Mouse (Mus musculus) lung, postnatal 0 days (tissue): Measurements from ENCODE around the gene Prpsap2. TPM values are rescaled to one million over a fixed set of nuclear protein-coding genes. Genes with fewer than 3 reads are reported as not detected.
A peak's percentile ranks its signal among the peaks of the same experiment; 100 is the strongest.

Experiments
- ATAC-seq: fragments of 200-750 bp; cut with Nextera tagmentation; 2 replicates; pipeline ENCODE4 v1.8.0; 2017; ENCODE audit warnings: moderate library complexity
- DNase-seq: peaks from one replicate; pipeline ENCODE4 v3.0.0-alpha.2; 2016; ENCODE audit warnings: low spot score
- H3K27ac ChIP-seq: fragments of 300-500 bp; sonication (generic); 2 replicates; pipeline ENCODE4 v1.5.1; 2014; ENCODE audit warnings: antibody characterized with exemption, mild to moderate bottlenecking, low read length, mixed read lengths
- H3K27me3 ChIP-seq: fragments of 300-500 bp; sonication (generic); replicated peaks from 2 replicates; pipeline ENCODE4 v1.6.1; 2014; ENCODE audit warnings: low read length, mixed read lengths; ENCODE audit not compliant: insufficient read depth
- H3K36me3 ChIP-seq: fragments of 300-500 bp; sonication (generic); 2 replicates; pipeline ENCODE4 v1.6.1; 2014; ENCODE audit warnings: low read length, mixed read lengths; ENCODE audit not compliant: insufficient read depth
- H3K4me1 ChIP-seq: fragments of 300-500 bp; sonication (generic); 2 replicates; pipeline ENCODE4 v1.6.1; 2014; ENCODE audit warnings: antibody characterized with exemption, low read depth, low read length, mixed read lengths; ENCODE audit not compliant: insufficient read depth
- H3K4me2 ChIP-seq: fragments of 300-500 bp; sonication (generic); replicated peaks from 2 replicates; pipeline ENCODE4 v1.6.1; 2014; ENCODE audit warnings: low read depth, mild to moderate bottlenecking, low read length, moderate library complexity, mixed read lengths
- H3K4me3 ChIP-seq: fragments of 300-500 bp; sonication (generic); 2 replicates; pipeline ENCODE4 v1.5.1; 2014; ENCODE audit warnings: low read depth, low read length
- H3K9ac ChIP-seq: fragments of 300-500 bp; sonication (generic); replicated peaks from 2 replicates; pipeline ENCODE4 v1.6.1; 2014; ENCODE audit warnings: low read depth, mild to moderate bottlenecking
- H3K9me3 ChIP-seq: fragments of 300-500 bp; sonication (generic); 2 replicates; pipeline ENCODE4 v1.6.1; 2016; ENCODE audit warnings: low read length, mixed read lengths
- CTCF ChIP-seq: IDR thresholded peaks from 2 replicates; pipeline ENCODE4 v1.5.1; 2016; ENCODE audit warnings: antibody characterized with exemption, mild to moderate bottlenecking
- EP300 ChIP-seq: IDR thresholded peaks from 2 replicates; pipeline ENCODE4 v1.6.1; 2016; ENCODE audit warnings: antibody characterized with exemption, mild to moderate bottlenecking, control low read depth
- WGBS: fragments of 180-500 bp; shearing (Covaris S2); extraction: QIAGEN DNeasy Blood & Tissue Kit; methylation state at CpG from one replicate; pipeline ENCODE4 v1.1.7; 2014; 5-methylcytosine and 5-hydroxymethylcytosine counted together
- polyA plus RNA-seq: library from polyadenylated mRNA; unstranded; fragments of >200 nt; fragmentation: Nextera tagmentation; extraction: Ambion mirVana; gene quantifications from 2 replicates; pipeline ENCODE4 v1.2.1, GENCODE M21; 2015

Gene Prpsap2
- polyA plus RNA-seq, 1 experiment from 2014 or later, result 16.0 TPM

DNA sequence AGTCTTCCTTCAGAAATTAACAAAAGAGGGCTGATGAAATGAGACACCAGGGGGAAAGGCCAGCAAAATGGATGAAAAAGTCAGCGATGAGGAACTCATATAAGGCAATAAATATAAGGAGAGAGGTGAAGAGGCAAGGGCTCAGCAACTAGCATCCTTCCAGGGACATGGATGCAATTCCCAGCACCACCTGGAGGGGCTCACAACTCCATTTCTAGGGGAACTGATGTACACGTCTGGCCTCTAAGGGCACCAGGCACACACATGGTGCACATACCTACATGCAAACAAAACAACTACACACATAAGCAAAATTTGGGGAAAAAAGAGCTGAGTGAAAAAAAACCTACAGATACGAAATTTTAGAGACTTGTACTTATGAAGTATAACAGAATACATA lies 17.4 kb downstream of the Prpsap2 start:
- no peak for ATAC-seq
- TF ChIP-seq CTCF (peak; percentile 32), EP300 (no peak)
- Histone ChIP-seq H3K4me1 (no peaks in the 10 kb centered on the region), H3K4me2 (no peak overlapping the region), H3K27me3 (no peaks in the 10 kb centered on the region), H3K9ac (no peak overlapping the region), H3K36me3 (peaks cover 7% of the 10 kb centered on the region; the same call in 1 of the 2 replicates), H3K9me3 (no peaks in the 10 kb centered on the region), H3K4me3 (no peak overlapping the region), H3K27ac (no peak overlapping the region)
- 70% methylated on average over 3 of the region's 3 CpGs for WGBS
- DNase-seq, result no peak

- WGBS, result 64% methylated on average over 3 of the region's 3 CpGs
- peaks cover 7% of the 10 kb centered on the region for H3K36me3 ChIP-seq
Measured at GRCm38 (mm10) chr11:61743768-61744167, 18.1 kb downstream of the Prpsap2 start.

GRCm38 (mm10) chr11:61740500-61740899 lies 21.4 kb downstream of the Prpsap2 start:
- WGBS, result 92% methylated on average over 1 of the region's 1 CpGs
- H3K9me3 ChIP-seq, result no peaks in the 10 kb centered on the region
- no peaks in the 10 kb centered on the region for H3K4me1 ChIP-seq
- H3K9ac ChIP-seq, result no peak overlapping the region
- ATAC-seq (no peak), DNase-seq (no peak)
- peaks cover 9% of the 10 kb centered on the region; the same call in 1 of the 2 replicates for H3K36me3 ChIP-seq
- TF ChIP-seq CTCF (0 out of 2 replicates have a peak, but pooled peaks have one; percentile 3), EP300 (no peak)
- no peak overlapping the region for H3K27ac ChIP-seq
- no peak overlapping the region for H3K4me2 ChIP-seq
- no peaks in the 10 kb centered on the region for H3K27me3 ChIP-seq
- no peak overlapping the region for H3K4me3 ChIP-seq

More at GRCm38 (mm10) chr11:61743768-61744167, 18.1 kb downstream of the Prpsap2 start:
- Histone ChIP-seq H3K4me2 (no peak overlapping the region), H3K27ac (no peak overlapping the region), H3K4me3 (no peak overlapping the region), H3K9ac (no peak overlapping the region), H3K4me1 (no peaks in the 10 kb centered on the region), H3K9me3 (no peaks in the 10 kb centered on the region), H3K27me3 (no peaks in the 10 kb centered on the region)
- DNase-seq, result no peak
- no peak for ATAC-seq
- no peak for TF ChIP-seq CTCF
- TF ChIP-seq EP300, result no peak

GRCm38 (mm10) chr11:61737290-61737689 lies 24.6 kb downstream of the Prpsap2 start:
- Histone ChIP-seq H3K27ac (no peak overlapping the region), H3K4me1 (no peaks in the 10 kb centered on the region), H3K4me3 (no peak overlapping the region), H3K9ac (no peak overlapping the region), H3K36me3 (peaks cover 12% of the 10 kb centered on the region; the same call in 1 of the 2 replicates), H3K9me3 (no peaks in the 10 kb centered on the region), H3K27me3 (no peaks in the 10 kb centered on the region), H3K4me2 (no peak overlapping the region)
- DNase-seq (no peak), ATAC-seq (no peak)
- TF ChIP-seq EP300, result no peak
- no peak for TF ChIP-seq CTCF
- 94% methylated on average over 1 of the region's 1 CpGs for WGBS

DNA sequence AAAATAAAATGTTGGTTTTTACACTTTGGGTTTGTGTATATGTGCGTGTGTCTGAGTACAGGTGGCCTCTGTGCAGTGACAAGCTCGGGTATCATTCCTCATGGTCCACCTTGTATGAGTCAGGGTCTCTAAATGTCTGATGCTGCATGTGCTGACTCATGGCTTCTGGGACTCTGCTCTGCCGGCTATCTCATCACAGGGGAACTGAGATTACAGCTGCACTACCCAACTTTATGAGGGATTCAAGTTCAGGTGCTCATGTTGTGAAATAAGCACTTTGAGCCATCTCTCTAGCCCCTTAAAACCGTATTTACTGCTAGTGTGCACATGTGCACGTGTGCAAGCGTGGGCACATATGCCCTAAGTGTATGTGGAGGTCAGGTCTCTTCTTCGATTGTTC lies 29.2 kb downstream of the Prpsap2 start:
- H3K9me3 ChIP-seq, result no peaks in the 10 kb centered on the region
- WGBS, result 84% methylated on average over 7 of the region's 7 CpGs
- no peak overlapping the region for H3K9ac ChIP-seq
- peaks cover 9% of the 10 kb centered on the region; the same call in 1 of the 2 replicates for H3K36me3 ChIP-seq
- no peak overlapping the region for H3K27ac ChIP-seq
- no peak overlapping the region for H3K4me2 ChIP-seq
- H3K4me3 ChIP-seq, result no peak overlapping the region
- DNase-seq (no peak), ATAC-seq (no peak)
- no peaks in the 10 kb centered on the region for H3K27me3 ChIP-seq
- TF ChIP-seq EP300 (no peak), CTCF (no peak)
- no peaks in the 10 kb centered on the region for H3K4me1 ChIP-seq

DNA sequence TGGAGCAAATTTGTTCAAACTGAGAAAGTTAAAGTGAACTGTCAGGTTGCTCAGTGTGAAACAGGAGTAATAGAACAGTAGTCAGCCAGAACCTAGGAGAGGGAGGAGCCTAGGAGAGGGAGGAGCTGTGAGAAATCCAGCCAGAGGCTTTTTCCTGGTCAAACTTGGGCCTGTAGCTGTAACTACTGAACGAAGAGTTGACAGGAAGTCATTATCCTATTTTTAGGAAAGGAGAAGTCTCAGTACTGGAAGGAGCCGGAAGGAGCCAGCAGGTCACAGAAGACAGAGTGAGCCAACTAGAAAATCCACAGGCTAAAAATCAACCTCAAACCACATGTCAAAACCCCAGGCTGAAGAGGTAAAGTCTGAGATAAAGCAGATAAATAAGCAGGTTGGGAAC lies 33.9 kb downstream of the Prpsap2 start:
- H3K36me3 ChIP-seq, result no peaks in the 10 kb centered on the region
- H3K27ac ChIP-seq, result no peak overlapping the region

GRCm38 (mm10) chr11:61722077-61722476 lies 39.8 kb downstream of the Prpsap2 start:
- 68% methylated on average over 5 of the region's 5 CpGs for WGBS
- no peak for DNase-seq
- no peaks in the 10 kb centered on the region for H3K36me3 ChIP-seq
- ATAC-seq, result no peak
- TF ChIP-seq EP300, result no peak
- no peak for TF ChIP-seq CTCF
- H3K9me3 ChIP-seq, result no peaks in the 10 kb centered on the region
- H3K27ac ChIP-seq, result no peak overlapping the region
- H3K4me2 ChIP-seq, result no peak overlapping the region
- no peaks in the 10 kb centered on the region for H3K27me3 ChIP-seq
- no peak overlapping the region for H3K9ac ChIP-seq
- no peak overlapping the region for H3K4me3 ChIP-seq
- H3K4me1 ChIP-seq, result no peaks in the 10 kb centered on the region

More for the DNA sequence above, 33.9 kb downstream of the Prpsap2 start:
- H3K9me3 ChIP-seq, result no peaks in the 10 kb centered on the region
- H3K4me1 ChIP-seq, result no peaks in the 10 kb centered on the region
- DNase-seq (peak; percentile 30), ATAC-seq (peak; percentile 40)
- H3K27me3 ChIP-seq, result no peaks in the 10 kb centered on the region
- TF ChIP-seq EP300 (no peak), CTCF (no peak)
- H3K4me3 ChIP-seq, result no peak overlapping the region
- no peak overlapping the region for H3K4me2 ChIP-seq
- no peak overlapping the region for H3K9ac ChIP-seq
- 42% methylated on average over 2 of the region's 2 CpGs for WGBS
